Mouse (Mus musculus) lung, postnatal 0 days (tissue): Measurements from ENCODE around the gene Zmym4. TPM values are rescaled to one million over a fixed set of nuclear protein-coding genes. Genes with fewer than 3 reads are reported as not detected.

Experiments
- ATAC-seq: fragments of 200-750 bp; cut with Nextera tagmentation; 2 replicates; pipeline ENCODE4 v1.8.0; 2017; ENCODE audit warnings: moderate library complexity
- DNase-seq: peaks from one replicate; pipeline ENCODE4 v3.0.0-alpha.2; 2016; ENCODE audit warnings: low spot score
- H3K27ac ChIP-seq: fragments of 300-500 bp; sonication (generic); 2 replicates; pipeline ENCODE4 v1.5.1; 2014; ENCODE audit warnings: antibody characterized with exemption, mild to moderate bottlenecking, low read length, mixed read lengths
- H3K27me3 ChIP-seq: fragments of 300-500 bp; sonication (generic); replicated peaks from 2 replicates; pipeline ENCODE4 v1.6.1; 2014; ENCODE audit warnings: low read length, mixed read lengths; ENCODE audit not compliant: insufficient read depth
- H3K36me3 ChIP-seq: fragments of 300-500 bp; sonication (generic); 2 replicates; pipeline ENCODE4 v1.6.1; 2014; ENCODE audit warnings: low read length, mixed read lengths; ENCODE audit not compliant: insufficient read depth
- H3K4me1 ChIP-seq: fragments of 300-500 bp; sonication (generic); 2 replicates; pipeline ENCODE4 v1.6.1; 2014; ENCODE audit warnings: antibody characterized with exemption, low read depth, low read length, mixed read lengths; ENCODE audit not compliant: insufficient read depth
- H3K4me2 ChIP-seq: fragments of 300-500 bp; sonication (generic); replicated peaks from 2 replicates; pipeline ENCODE4 v1.6.1; 2014; ENCODE audit warnings: low read depth, mild to moderate bottlenecking, low read length, moderate library complexity, mixed read lengths
- H3K4me3 ChIP-seq: fragments of 300-500 bp; sonication (generic); 2 replicates; pipeline ENCODE4 v1.5.1; 2014; ENCODE audit warnings: low read depth, low read length
- H3K9ac ChIP-seq: fragments of 300-500 bp; sonication (generic); replicated peaks from 2 replicates; pipeline ENCODE4 v1.6.1; 2014; ENCODE audit warnings: low read depth, mild to moderate bottlenecking
- H3K9me3 ChIP-seq: fragments of 300-500 bp; sonication (generic); 2 replicates; pipeline ENCODE4 v1.6.1; 2016; ENCODE audit warnings: low read length, mixed read lengths
- CTCF ChIP-seq: IDR thresholded peaks from 2 replicates; pipeline ENCODE4 v1.5.1; 2016; ENCODE audit warnings: antibody characterized with exemption, mild to moderate bottlenecking
- EP300 ChIP-seq: IDR thresholded peaks from 2 replicates; pipeline ENCODE4 v1.6.1; 2016; ENCODE audit warnings: antibody characterized with exemption, mild to moderate bottlenecking, control low read depth
- WGBS: fragments of 180-500 bp; shearing (Covaris S2); extraction: QIAGEN DNeasy Blood & Tissue Kit; methylation state at CpG from one replicate; pipeline ENCODE4 v1.1.7; 2014; 5-methylcytosine and 5-hydroxymethylcytosine counted together
- polyA plus RNA-seq: library from polyadenylated mRNA; unstranded; fragments of >200 nt; fragmentation: Nextera tagmentation; extraction: Ambion mirVana; gene quantifications from 2 replicates; pipeline ENCODE4 v1.2.1, GENCODE M21; 2015

The Zmym4 gene
- polyA plus RNA-seq, 1 experiment from 2014 or later = 8.6 TPM

DNA sequence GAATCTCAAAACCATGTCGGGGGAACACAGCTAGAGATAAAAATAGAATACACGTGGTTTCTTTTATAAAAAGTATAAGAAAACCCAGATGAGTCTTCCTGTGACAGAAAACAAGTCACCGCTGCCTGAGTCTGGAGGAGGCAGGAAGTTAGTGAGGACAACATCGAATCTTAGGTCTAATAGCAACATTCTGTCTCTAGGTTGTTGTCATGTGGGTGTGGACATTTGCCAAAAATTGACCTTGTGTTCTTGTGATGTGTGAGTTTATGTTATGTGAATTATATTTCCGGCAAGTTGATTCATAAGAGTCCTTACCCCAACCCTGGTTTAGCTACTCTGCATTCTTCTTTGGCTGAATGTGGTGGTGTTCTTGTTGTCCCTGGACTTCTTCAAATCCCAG is 154.7 kb downstream of the Zmym4 start:
- no peak overlapping the region for H3K4me3 ChIP-seq
- ATAC-seq (no peak), DNase-seq (peak; percentile 28)
- H3K4me2 ChIP-seq = no peak overlapping the region
- H3K9me3 ChIP-seq = no peaks in the 10 kb centered on the region
- no peaks in the 10 kb centered on the region for H3K4me1 ChIP-seq
- H3K9ac ChIP-seq = no peak overlapping the region
- no peaks in the 10 kb centered on the region for H3K27me3 ChIP-seq
- WGBS = 53% methylated on average over 5 of the region's 5 CpGs
- TF ChIP-seq CTCF (no peak), EP300 (no peak)
- H3K36me3 ChIP-seq = peaks cover 13% of the 10 kb centered on the region; the same call in 1 of the 2 replicates
- no peak overlapping the region for H3K27ac ChIP-seq

Other genes with a start within 250 kb of the Zmym4 start
- gene Tfap2e, start 231.9 kb downstream of the Zmym4 start, polyA plus RNA-seq = not detected in 2 replicates
- gene Ncdn, start 214.7 kb downstream of the Zmym4 start, polyA plus RNA-seq = 12.3 and 12.4 TPM in 2 replicates
- gene AU040320, start 214.6 kb downstream of the Zmym4 start, polyA plus RNA-seq = 20.8 and 22.2 TPM in 2 replicates
- gene Sfpq, start 53.2 kb upstream of the Zmym4 start, polyA plus RNA-seq = 51.1 and 63.3 TPM in 2 replicates
- 6.4 and 8.1 TPM in 2 replicates for gene Zmym1, start 93.0 kb upstream of the Zmym4 start, polyA plus RNA-seq
- gene Zmym6, start 109.2 kb upstream of the Zmym4 start, polyA plus RNA-seq = 5.8 and 9.2 TPM in 2 replicates
- gene Tmem35b, start 155.6 kb upstream of the Zmym4 start, polyA plus RNA-seq = 19.7 and 27.7 TPM in 2 replicates
- gene Dlgap3, start 201.1 kb upstream of the Zmym4 start, polyA plus RNA-seq = 0.10 and 0.18 TPM in 2 replicates